Mouse (Mus musculus): ENCODE data around the gene Krt222. TPM values are rescaled to one million over a fixed set of nuclear protein-coding genes. Genes with fewer than 3 reads are reported as not detected.
A peak's percentile ranks its signal among the peaks of the same experiment; 100 is the strongest.

The Krt222 gene
- polyA plus RNA-seq, 1 experiment from 2014 or later = 0.29 TPM

DNA sequence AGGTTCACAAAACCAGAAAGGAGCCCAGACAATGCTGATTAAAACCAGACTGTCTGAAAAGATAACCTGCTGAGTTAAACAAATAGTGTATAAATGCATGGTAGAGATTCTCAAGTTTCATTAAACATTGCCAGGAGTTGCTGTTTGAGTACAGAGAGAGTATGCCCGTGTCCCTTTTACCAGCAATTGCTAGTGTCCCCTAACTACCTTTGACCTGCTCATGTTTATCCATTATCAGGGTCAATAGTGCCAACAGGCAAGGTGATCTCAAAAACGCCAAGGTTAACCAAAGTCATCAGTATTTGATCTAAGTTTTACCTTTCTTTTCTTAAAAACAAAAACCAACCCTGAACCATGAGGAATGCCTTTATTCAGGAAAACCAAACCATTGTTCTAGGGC is 31.9 kb downstream of the Krt222 start:
- no peak overlapping the region for H3K9ac ChIP-seq (ENCODE audit: low read length)
- no peaks in the 10 kb centered on the region for H3K4me1 ChIP-seq (replicated peaks; ENCODE audit: control insufficient read depth, insufficient read depth, low read length)
- no peaks in the 10 kb centered on the region for H3K9me3 ChIP-seq (ENCODE audit: control insufficient read depth, low read length)
- DNase-seq (ENCODE audit: low spot score) (no peak), ATAC-seq (replicated peaks; ENCODE audit: low FRiP score) (no peak)
- no peak overlapping the region for H3K27ac ChIP-seq (ENCODE audit: low read depth, low read length)
- peaks cover 37% of the 10 kb centered on the region for H3K36me3 ChIP-seq (ENCODE audit: control insufficient read depth, insufficient read depth, low read length)
- H3K4me2 ChIP-seq (ENCODE audit: low read depth, low read length, severe bottlenecking) = no peak overlapping the region
- H3K4me3 ChIP-seq (ENCODE audit: low read depth, low read length) = no peak overlapping the region
- no peaks in the 10 kb centered on the region for H3K27me3 ChIP-seq (ENCODE audit: control insufficient read depth, insufficient read depth, low read length)
- 78% methylated on average over 2 of the region's 2 CpGs for WGBS

DNA sequence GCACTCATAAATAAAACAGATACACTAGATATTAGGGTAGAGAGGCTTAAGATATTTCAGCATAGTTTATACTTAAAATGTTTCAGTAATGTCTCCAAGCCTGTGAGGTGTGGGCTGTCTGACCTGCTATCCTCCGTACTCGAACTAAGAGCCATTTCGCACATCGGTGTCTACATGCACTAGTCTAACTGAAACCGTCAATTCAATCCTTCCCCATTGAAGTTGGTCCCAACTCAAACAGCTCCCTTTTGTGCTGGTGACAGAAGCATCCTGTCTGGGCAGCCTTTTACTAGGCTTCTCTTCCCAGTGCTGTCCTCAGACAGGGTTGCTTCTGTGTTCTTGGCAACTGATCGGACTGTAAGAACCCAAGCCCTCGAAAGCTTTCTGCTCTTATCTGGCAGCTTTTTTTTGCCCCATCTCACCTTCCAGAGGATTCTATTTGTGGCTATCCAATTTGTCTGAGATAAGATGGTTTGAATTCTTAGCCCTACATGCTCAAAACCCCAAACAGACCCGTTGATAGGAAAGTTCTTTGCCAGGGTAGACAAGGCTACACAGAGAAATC is 35.7 kb downstream of the Krt222 start:
- no peak for ATAC-seq (replicated peaks; ENCODE audit: low FRiP score)

DNA sequence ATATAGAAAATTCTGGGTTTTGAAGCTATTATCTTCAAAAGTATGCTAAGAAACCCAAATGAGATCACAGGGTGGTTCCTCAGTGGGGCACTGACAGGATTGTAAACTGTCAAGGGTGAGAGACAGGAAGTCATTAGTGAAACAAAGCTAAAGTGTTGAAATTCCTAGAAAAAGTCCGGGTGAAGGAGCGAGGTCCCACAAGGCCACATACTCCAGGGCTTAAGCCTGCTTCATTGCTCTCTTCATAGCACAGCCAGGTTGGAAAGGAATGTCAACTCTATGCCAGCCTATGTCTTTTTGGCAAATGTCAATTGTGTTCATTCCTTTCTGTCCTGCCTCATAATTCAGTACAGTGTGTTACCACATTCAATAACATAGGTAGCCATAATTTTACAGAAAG is 36.4 kb downstream of the Krt222 start:
- no peak for ATAC-seq (replicated peaks; ENCODE audit: low FRiP score)
- H3K27me3 ChIP-seq (ENCODE audit: control insufficient read depth, insufficient read depth, low read length) = no peaks in the 10 kb centered on the region
- WGBS = 34% methylated on average over 2 of the region's 2 CpGs

More for the DNA sequence above, 35.7 kb downstream of the Krt222 start:
- Histone ChIP-seq H3K4me1 (replicated peaks; ENCODE audit: control insufficient read depth, insufficient read depth, low read length) (no peaks in the 10 kb centered on the region), H3K4me3 (ENCODE audit: low read depth, low read length) (no peak overlapping the region), H3K9ac (ENCODE audit: low read length) (no peak overlapping the region), H3K4me2 (ENCODE audit: low read depth, low read length, severe bottlenecking) (no peak overlapping the region), H3K27me3 (ENCODE audit: control insufficient read depth, insufficient read depth, low read length) (no peaks in the 10 kb centered on the region), H3K27ac (ENCODE audit: low read depth, low read length) (no peak overlapping the region), H3K36me3 (ENCODE audit: control insufficient read depth, insufficient read depth, low read length) (peaks cover 18% of the 10 kb centered on the region), H3K9me3 (ENCODE audit: control insufficient read depth, low read length) (no peaks in the 10 kb centered on the region)
- WGBS = 82% methylated on average over 8 of the region's 8 CpGs
- DNase-seq (ENCODE audit: low spot score) = no peak

DNA sequence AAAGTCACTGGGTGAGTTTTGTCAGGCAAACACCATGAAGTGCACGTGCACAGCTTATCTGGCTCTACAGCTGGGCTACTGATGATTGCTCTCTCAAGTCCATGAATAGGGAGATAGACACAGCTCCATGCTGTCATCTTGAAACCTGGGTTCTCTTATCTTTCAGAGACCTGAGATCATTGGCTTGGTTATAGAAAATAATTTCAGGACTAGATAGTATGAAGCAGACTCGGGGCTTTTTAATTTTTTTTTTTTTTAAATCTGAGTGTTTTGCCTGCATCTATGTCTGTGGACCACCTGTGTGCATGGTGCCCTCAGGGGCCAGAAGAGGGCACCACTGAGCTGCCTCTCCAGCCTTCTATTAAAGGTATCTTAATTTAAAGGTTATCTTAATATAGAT is 36.9 kb downstream of the Krt222 start:
- Histone ChIP-seq H3K27me3 (ENCODE audit: control insufficient read depth, insufficient read depth, low read length) (no peaks in the 10 kb centered on the region), H3K4me3 (ENCODE audit: low read depth, low read length) (no peak overlapping the region), H3K27ac (ENCODE audit: low read depth, low read length) (no peak overlapping the region), H3K4me1 (replicated peaks; ENCODE audit: control insufficient read depth, insufficient read depth, low read length) (no peaks in the 10 kb centered on the region), H3K36me3 (ENCODE audit: control insufficient read depth, insufficient read depth, low read length) (peaks cover 8% of the 10 kb centered on the region), H3K9ac (ENCODE audit: low read length) (no peak overlapping the region), H3K9me3 (ENCODE audit: control insufficient read depth, low read length) (no peaks in the 10 kb centered on the region), H3K4me2 (ENCODE audit: low read depth, low read length, severe bottlenecking) (no peak overlapping the region)
- ATAC-seq (replicated peaks; ENCODE audit: low FRiP score) (no peak), DNase-seq (ENCODE audit: low spot score) (no peak)
- WGBS = 51% methylated on average over 2 of the region's 2 CpGs

More for the DNA sequence above, 36.4 kb downstream of the Krt222 start:
- Histone ChIP-seq H3K4me2 (ENCODE audit: low read depth, low read length, severe bottlenecking) (no peak overlapping the region), H3K4me3 (ENCODE audit: low read depth, low read length) (no peak overlapping the region), H3K27ac (ENCODE audit: low read depth, low read length) (no peak overlapping the region), H3K9me3 (ENCODE audit: control insufficient read depth, low read length) (no peaks in the 10 kb centered on the region), H3K9ac (ENCODE audit: low read length) (no peak overlapping the region), H3K4me1 (replicated peaks; ENCODE audit: control insufficient read depth, insufficient read depth, low read length) (no peaks in the 10 kb centered on the region), H3K36me3 (ENCODE audit: control insufficient read depth, insufficient read depth, low read length) (peaks cover 13% of the 10 kb centered on the region)
- no peak for DNase-seq (ENCODE audit: low spot score)

DNA sequence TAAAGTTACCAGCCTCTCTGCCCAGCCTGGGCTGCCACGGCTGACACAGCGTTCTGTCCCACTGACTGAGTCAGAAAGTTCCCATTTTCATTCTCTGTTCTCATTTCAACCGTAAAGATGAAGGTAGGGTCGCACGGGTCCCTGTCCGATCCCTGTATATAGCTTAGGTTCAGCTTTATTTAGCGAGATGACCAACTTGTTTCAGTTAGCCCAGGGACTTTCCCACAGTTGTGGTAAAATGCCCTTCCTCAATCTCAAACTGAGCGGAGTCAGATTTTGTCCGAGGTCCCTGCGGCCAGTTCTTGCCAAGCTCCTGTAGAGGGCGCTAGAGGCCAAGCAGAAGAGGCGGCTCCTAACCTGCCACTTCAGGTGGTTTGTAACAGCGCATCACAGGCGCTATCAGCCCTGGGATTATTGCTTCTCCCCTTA is 54.7 kb downstream of the Krt222 start:
- H3K4me1 ChIP-seq (replicated peaks; ENCODE audit: control insufficient read depth, insufficient read depth, low read length) = no peaks in the 10 kb centered on the region
- DNase-seq (ENCODE audit: low spot score) (peak; percentile 74), ATAC-seq (replicated peaks; ENCODE audit: low FRiP score) (no peak)
- H3K4me2 ChIP-seq (ENCODE audit: low read depth, low read length, severe bottlenecking) = no peak overlapping the region
- H3K9me3 ChIP-seq (ENCODE audit: control insufficient read depth, low read length) = no peaks in the 10 kb centered on the region
- H3K36me3 ChIP-seq (ENCODE audit: control insufficient read depth, insufficient read depth, low read length) = no peaks in the 10 kb centered on the region
- WGBS = 28% methylated on average over 14 of the region's 14 CpGs
- H3K27ac ChIP-seq (ENCODE audit: low read depth, low read length) = no peak overlapping the region
- H3K9ac ChIP-seq (ENCODE audit: low read length) = no peak overlapping the region
- no peak overlapping the region for H3K4me3 ChIP-seq (ENCODE audit: low read depth, low read length)
- no peaks in the 10 kb centered on the region for H3K27me3 ChIP-seq (ENCODE audit: control insufficient read depth, insufficient read depth, low read length)

DNA sequence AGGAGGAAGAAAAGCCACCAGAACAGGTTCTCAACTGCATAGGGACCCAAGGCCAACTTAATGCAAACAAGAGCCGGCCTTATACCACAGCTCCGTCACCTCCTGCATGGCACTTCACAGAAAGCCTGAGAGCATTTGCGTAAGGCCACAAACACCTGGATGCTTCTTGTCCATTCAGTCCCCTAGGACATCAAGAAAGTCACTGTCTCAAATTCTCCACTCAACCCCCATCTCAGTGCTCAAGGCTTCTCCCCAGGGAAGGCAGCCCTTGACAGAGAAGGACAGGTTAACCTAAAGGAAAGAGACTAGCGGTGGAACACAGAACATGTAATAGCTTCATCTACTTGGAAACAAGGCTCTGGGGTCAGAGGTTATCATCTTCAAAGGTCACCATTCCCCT is 56.5 kb downstream of the Krt222 start:
- no peak overlapping the region for H3K9ac ChIP-seq (ENCODE audit: low read length)
- H3K36me3 ChIP-seq (ENCODE audit: control insufficient read depth, insufficient read depth, low read length) = no peaks in the 10 kb centered on the region
- ATAC-seq (replicated peaks; ENCODE audit: low FRiP score) (no peak), DNase-seq (ENCODE audit: low spot score) (no peak)
- H3K4me3 ChIP-seq (ENCODE audit: low read depth, low read length) = no peak overlapping the region
- 91% methylated on average over 4 of the region's 4 CpGs for WGBS
- H3K4me2 ChIP-seq (ENCODE audit: low read depth, low read length, severe bottlenecking) = no peak overlapping the region
- H3K27me3 ChIP-seq (ENCODE audit: control insufficient read depth, insufficient read depth, low read length) = no peaks in the 10 kb centered on the region
- no peaks in the 10 kb centered on the region for H3K4me1 ChIP-seq (replicated peaks; ENCODE audit: control insufficient read depth, insufficient read depth, low read length)
- no peaks in the 10 kb centered on the region for H3K9me3 ChIP-seq (ENCODE audit: control insufficient read depth, low read length)
- H3K27ac ChIP-seq (ENCODE audit: low read depth, low read length) = no peak overlapping the region

DNA sequence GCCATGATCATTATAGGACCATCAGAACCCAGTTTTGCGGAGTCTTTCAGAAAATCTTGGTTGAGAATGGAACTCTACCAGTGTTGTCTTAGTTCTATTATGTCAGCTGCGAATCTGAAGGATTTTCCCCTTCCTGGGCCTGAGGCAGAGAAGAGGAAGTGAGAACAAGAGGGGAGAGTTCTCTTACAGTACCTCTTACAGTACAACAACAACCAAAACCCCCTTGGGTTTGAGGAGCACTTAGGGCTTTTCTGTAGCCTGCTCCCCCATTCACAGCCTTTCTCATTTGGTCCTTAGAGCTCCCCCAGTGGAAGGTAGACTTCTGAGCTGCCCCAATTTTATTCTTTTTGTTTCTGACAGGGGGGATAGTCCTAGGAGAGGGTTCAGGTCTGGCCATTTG is 57.0 kb downstream of the Krt222 start:
- Histone ChIP-seq H3K27me3 (ENCODE audit: control insufficient read depth, insufficient read depth, low read length) (no peaks in the 10 kb centered on the region), H3K36me3 (ENCODE audit: control insufficient read depth, insufficient read depth, low read length) (no peaks in the 10 kb centered on the region), H3K9ac (ENCODE audit: low read length) (no peak overlapping the region), H3K4me2 (ENCODE audit: low read depth, low read length, severe bottlenecking) (no peak overlapping the region), H3K27ac (ENCODE audit: low read depth, low read length) (no peak overlapping the region), H3K4me1 (replicated peaks; ENCODE audit: control insufficient read depth, insufficient read depth, low read length) (no peaks in the 10 kb centered on the region), H3K9me3 (ENCODE audit: control insufficient read depth, low read length) (no peaks in the 10 kb centered on the region), H3K4me3 (ENCODE audit: low read depth, low read length) (no peak overlapping the region)
- ATAC-seq (replicated peaks; ENCODE audit: low FRiP score) = no peak
- DNase-seq (ENCODE audit: low spot score) = no peak
- WGBS = 68% methylated on average over 2 of the region's 2 CpGs

Other genes starting within 250 kb of the Krt222 start
- gene Top2a, start 219.9 kb downstream of the Krt222 start, polyA plus RNA-seq (2014; fragmentation: Nextera tagmentation; extraction: Ambion mirVana) = 446 and 476 TPM in 2 replicates
- gene Igfbp4, start 202.8 kb downstream of the Krt222 start, polyA plus RNA-seq (2014; fragmentation: Nextera tagmentation; extraction: Ambion mirVana) = 246 and 252 TPM in 2 replicates
- 0.27 and 0.65 TPM in 2 replicates for gene Tns4, start 154.8 kb downstream of the Krt222 start, polyA plus RNA-seq (2014; fragmentation: Nextera tagmentation; extraction: Ambion mirVana)
- 0.31 TPM in 1 of 2 replicates, not detected in the other for gene Ccr7, start 89.0 kb downstream of the Krt222 start, polyA plus RNA-seq (2014; fragmentation: Nextera tagmentation; extraction: Ambion mirVana)
- gene Smarce1, start 13.1 kb downstream of the Krt222 start, polyA plus RNA-seq (2014; fragmentation: Nextera tagmentation; extraction: Ambion mirVana) = 203 and 209 TPM in 2 replicates
- gene Krt24, start 41.2 kb upstream of the Krt222 start, polyA plus RNA-seq (2014; fragmentation: Nextera tagmentation; extraction: Ambion mirVana) = not detected in 2 replicates
- not detected in 2 replicates for gene Krt25, start 78.9 kb upstream of the Krt222 start, polyA plus RNA-seq (2014; fragmentation: Nextera tagmentation; extraction: Ambion mirVana)
- not detected in 2 replicates for gene Krt26, start 93.9 kb upstream of the Krt222 start, polyA plus RNA-seq (2014; fragmentation: Nextera tagmentation; extraction: Ambion mirVana)
- gene Krt27, start 107.0 kb upstream of the Krt222 start, polyA plus RNA-seq (2014; fragmentation: Nextera tagmentation; extraction: Ambion mirVana) = not detected in 2 replicates
- gene Krt28, start 130.8 kb upstream of the Krt222 start, polyA plus RNA-seq (2014; fragmentation: Nextera tagmentation; extraction: Ambion mirVana) = 0.32 and 0.45 TPM in 2 replicates
- 26.8 and 28.3 TPM in 2 replicates for gene Krt10, start 145.3 kb upstream of the Krt222 start, polyA plus RNA-seq (2014; fragmentation: Nextera tagmentation; extraction: Ambion mirVana)
- 0.09 TPM in 1 of 2 replicates, not detected in the other for gene Krt12, start 178.2 kb upstream of the Krt222 start, polyA plus RNA-seq (2014; fragmentation: Nextera tagmentation; extraction: Ambion mirVana)
- 0.51 and 0.59 TPM in 2 replicates for gene Krt20, start 194.1 kb upstream of the Krt222 start, polyA plus RNA-seq (2014; fragmentation: Nextera tagmentation; extraction: Ambion mirVana)
- gene Krt23, start 249.1 kb upstream of the Krt222 start, polyA plus RNA-seq (2014; fragmentation: Nextera tagmentation; extraction: Ambion mirVana) = not detected in 2 replicates